Mouse (Mus musculus): ENCODE results near the gene Ascl2.

The Ascl2 gene

DNA sequence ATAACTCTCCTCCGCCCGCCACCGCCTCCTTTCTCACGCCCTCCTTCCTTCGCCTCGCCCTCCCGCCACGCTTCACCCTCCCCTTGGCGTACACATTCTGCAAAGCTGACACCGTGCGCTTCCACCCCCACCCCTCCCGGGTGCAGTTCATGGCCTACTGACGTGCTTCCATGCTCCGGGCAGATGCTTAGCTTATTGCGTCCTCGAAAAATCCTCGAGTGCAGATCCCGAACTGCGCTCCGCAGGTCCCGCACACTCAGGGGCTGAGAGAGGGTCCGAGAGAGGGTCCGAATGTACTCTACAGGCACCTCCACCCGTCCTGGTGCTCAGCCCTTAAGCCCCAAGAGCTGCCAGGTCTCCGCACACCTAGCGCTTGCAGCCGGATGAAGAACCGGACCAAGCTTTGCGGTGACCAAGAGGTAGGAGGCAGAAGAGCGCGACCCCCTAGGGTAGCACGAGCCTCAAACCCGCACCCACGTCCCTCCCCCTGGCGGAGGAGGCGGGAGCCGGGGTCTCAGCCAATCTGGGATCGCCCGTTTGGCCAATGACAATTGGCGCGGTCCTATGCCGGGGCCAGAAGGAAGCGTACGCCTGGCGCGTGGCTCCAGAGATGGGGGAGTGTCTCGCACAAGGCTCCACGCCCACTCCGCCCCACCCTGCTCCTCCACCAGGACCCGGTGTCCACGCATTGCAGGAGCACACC is at the start of gene Ascl2:
Gene Ascl2, minus strand, starts transcription at position 456 of the 703 bp plus-strand sequence.
- in situ Hi-C loops (cut with MboI, MseI), result no loop called here

DNA sequence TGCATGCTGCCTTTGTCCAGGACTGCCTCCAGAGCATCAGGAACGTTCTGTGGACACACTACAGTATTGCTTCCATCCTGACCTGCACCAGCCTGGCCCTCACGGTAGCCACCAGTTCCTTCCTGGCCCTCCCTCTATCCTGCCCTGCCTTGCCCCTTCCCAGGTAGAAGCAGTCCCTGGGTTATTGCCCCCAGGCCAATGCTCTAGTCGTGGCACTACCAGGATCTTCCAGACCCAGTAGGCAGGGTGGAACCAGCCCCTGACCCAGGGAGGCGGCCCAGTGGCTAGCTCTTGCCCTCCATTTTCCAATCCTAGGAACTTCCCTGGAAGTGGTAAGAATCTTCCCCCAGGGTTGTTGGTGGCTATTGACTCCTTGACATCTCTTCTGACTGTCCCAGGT is 48.1 kb upstream of the Ascl2 start:
- in situ Hi-C loops (cut with MboI, MseI), result no loop called here

DNA sequence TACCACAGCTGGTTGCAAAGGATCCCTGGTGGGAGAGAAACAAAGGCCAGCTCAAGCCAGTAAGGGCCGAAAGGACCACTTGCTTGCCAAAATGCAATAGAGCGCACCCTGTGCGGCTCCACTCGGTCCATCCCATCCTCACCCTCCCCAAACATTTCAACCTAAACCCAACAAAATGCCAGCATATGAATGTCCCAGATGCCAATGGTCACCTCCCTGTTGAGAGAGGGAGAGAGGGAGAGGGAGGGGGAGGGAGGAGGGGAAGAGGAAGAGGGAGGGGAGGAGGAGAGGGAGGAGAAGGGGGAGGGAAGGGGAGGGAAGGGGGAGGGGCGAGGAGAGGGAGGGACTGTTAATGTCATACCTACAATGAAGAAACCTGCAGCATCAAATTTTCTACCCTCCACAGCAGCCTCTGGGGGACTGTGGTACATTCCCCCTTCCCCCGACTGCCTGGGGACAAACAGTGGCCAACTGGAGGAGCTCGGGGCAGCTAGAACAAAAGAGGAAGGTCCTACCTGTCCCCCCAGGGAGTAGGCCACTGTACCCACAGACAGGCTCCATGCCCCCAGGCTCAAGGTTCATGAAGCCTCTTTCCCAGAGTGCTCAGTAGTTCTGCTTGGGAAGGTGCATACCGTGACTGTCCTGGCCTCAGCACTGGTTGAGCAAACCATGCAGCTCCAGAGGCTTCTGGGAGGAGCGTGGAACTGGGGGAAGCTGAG is 47.5 kb upstream of the Ascl2 start:
- in situ Hi-C loops (cut with MboI, MseI), result no loop called here

DNA sequence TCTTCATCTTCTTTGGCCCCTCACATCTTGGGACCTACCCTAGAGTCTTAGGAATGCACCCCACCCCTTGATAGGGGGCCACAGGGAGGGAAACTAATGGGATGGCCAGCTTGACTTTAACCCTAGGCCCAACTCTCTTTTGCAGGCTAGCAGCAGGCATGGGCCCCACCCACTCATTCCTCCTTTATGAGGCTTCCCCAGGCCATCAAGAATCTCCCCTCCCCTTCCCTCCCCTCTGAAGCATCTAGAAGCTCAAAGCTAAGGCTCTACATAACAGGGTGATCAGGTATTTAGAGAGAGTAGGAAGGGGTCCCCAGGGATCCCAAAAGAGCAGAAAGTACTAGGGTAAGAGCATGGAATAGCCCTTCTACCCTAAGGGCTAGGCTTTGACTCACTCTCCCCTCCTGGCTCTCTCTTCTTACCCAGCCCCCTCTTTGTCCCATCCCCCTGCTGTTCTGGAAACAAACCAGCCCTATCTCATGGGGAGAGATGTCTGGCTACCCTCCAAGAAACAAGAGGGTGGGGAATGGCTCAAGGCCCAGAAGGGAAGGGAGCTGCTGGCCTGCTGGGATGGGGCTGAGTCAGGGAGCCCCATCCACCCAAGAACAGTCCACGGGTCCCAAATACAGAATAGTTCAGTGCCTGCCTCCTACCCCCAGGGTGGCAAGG is 46.8 kb upstream of the Ascl2 start:
- in situ Hi-C loops (cut with MboI, MseI), result no loop called here

DNA sequence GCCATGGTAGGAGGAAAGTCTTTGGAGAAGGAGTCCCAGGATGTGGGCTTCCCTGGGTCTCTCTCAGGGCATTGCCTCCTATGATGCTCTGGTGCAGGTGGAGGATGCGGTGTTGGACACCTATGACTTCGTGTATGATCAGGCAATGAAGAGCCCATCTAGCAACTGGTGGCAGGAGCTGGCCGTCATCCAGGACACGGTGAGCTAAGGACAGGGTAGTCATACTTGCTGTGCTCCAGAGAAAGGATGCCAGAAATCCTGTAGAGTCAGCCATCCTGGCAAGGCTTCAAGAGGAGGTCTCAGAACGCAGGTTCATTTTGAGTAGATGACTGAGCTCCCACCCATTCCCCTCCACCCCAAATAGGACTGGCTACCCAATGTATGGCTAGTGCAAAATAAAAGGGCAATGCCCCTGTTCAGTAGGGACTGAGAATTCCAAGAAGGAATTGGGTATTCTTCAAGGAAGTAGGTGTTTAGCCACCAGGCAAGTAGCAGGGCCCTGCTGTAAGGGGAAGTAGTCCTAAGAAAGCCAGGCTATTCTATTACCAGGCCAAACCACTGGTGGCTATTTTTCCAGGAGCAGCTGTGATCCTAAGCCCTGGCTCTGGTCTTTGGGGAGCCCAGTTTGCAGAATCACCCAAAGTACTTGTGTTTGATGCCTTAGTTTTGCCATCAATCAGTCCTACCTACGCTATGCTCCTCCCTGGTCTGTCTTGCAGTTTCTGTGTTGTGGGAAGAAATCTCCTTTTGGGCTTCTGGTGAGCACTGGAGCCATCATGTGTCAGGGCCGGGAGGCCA is 46.0 kb upstream of the Ascl2 start:
- in situ Hi-C loops (cut with MboI, MseI), result no loop called here

DNA sequence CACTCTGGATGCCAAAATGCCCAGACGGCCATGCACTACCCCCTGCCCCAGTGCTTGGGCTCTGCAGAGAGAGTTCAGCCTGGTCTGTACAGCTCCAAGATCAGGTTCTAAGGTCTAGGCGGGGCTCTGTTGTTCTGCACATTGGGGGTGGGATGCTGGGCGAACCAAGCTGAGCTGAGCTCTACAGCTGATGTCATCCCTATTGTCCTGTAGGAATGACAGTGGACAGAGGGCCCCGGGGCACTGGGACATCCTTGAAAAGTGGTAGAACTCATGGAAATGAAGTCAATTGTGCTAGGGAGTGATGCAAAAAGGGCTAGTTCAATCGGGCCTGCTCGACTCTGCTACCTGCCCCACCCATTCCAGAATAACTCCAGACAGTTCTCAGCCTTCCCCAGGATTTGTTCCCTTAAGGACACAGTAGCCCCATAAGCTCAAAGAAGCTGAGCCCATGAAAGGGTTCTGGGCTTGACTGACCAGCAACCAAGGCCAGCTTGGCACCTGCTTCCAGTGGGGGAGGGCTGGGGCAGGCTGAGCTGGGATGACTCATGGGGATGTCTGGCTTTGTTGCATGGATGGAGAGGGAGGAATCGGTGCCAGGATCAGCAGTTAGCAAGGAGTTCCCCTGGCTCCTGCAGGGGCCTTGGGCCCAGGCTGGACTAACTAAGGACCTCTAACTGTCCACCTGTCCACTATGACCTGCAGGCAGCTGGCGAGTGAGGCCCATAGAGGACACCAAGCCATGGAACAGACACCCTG is 44.5 kb upstream of the Ascl2 start:
- in situ Hi-C loops (cut with MboI, MseI), result no loop called here

DNA sequence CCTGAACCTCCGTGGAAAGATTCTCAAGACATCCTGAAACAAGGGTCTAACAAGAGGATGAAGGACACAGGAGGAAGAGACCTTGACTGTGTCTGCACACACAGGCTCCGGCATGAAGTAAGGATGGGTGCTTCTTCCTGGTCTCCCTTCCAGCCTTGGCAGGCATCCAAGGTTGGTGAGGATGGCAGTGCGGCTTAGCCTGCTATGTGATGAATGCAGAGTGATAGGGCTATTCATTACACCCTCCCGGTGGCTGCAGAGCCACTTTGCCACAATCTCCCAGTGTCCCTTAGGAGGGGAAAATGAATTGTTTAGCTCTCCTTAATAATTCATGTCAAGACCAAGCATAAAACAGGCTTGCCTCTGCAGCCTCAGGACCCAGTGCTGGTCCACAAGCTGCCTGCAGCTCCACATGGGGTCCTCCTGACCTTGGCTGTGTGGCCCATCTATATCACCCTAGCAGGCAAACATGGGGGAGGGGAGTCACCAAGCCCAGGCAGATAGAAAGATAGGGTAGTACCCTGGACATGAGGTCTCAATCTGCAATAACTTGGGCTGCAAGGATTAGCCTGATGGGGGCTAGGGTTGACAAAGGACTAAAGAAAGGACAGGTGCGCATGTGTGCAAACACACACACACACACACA is 43.3 kb upstream of the Ascl2 start:
- in situ Hi-C loops (cut with MboI, MseI), result no loop called here

DNA sequence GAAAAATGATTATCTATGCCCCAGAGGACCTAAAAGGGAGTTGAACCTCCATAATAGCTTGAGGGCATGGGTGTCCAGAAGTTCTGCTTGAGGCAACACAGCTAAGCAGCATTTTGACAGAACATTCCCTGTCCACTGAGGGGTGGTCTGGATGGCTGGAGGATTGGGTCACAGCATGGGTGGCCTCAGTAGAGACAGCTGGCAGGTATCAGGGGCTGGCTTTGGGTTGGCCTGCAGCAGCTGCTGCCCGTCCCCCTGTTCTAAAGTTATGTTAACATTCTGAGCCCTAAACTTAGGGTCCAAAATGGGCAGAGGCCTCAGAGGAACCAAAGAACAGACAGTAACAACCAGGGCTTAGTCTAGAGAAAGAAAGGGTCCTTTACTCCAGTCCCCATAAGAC is 42.2 kb upstream of the Ascl2 start:
- in situ Hi-C loops (cut with MboI, MseI), result no loop called here

DNA sequence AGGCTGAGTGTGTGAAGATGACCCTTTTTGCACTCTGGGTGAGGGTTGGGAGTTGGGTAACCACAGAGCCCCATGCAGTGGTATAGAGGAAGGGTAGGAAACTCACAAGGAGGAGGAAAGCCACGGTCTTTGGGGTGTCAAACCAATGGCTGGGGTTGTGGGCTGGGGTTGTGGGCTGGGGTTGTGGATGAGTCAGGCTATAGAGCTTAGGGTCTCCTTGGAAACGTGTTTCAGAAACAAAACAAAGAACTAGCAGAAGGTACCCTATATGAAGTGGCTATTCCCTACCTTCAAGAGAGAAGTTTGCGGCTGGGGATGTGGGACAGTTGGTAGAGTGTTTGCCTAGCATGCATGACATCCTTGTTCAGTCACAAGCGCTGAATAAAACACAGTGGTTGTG is 40.9 kb upstream of the Ascl2 start:
- in situ Hi-C loops (cut with MboI, MseI), result loop anchor here (5.0 kb wide), 2 partner anchors 42 to 817 kb away; partner anchors contain the start of gene Cd81

DNA sequence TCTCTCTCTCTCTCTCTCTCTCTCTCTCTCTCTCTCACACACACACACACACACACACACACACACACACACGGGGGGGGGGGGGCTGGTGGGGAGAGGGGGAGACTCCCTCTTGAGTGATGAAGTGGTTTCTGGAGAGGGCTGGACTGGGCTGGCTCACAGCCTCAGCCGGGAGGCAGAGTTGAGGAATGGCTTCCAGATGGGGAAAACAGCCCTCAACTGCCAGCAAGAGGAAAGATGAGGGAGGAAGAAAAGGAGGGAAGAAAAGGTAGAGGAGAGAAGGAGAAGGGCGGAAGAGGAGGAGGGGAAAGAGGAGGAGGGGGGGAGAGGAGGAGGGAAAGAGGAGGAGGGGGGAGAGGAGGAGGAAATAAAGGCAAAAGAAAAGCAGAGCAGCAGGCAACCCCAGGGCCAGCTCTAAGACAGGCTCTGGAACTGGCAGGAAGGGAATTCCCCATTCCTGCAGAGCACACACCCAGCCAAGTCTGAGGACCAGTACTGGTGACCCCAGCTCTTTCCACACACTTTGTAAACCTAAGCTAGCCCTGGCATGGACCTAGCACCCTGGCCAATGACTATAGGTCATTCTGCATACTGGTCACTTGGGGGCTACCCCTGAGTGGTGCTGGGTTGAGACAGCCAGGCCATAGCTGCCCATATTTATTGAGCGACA is 40.1 kb upstream of the Ascl2 start:
- in situ Hi-C loops (cut with MboI, MseI), result loop anchor here (5.0 kb wide), 2 partner anchors 43 to 818 kb away; partner anchors contain the start of gene Cd81

DNA sequence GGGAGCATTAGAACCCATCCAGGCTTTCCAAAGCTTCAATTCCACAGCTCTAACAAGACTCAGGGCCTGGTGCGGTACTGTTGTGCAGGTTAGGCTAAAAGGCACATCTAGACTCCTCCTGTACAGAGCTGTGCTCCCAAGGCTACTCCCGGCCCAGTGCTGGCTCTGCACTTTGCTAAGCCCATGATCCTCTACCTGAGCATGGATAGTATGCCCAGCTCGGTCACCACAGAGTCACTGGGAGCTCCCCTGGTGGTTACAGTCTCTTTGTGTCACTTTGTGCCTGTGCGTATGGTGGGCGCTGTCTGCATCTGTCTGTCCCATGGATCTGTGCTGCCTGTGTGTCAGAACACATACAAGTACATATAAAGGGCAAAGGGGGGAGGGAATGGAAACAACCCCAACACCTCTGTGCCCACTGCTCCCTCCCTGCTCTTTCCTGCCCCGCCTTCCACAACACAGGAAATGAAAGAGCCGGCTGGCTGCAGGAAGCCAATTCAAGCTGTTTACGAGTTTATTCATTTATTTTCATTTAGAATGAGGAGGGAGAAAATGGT is 39.4 kb upstream of the Ascl2 start:
- in situ Hi-C loops (cut with MboI, MseI), result loop anchor here (5.0 kb wide), 2 partner anchors 44 to 819 kb away; partner anchors contain the start of gene Cd81

DNA sequence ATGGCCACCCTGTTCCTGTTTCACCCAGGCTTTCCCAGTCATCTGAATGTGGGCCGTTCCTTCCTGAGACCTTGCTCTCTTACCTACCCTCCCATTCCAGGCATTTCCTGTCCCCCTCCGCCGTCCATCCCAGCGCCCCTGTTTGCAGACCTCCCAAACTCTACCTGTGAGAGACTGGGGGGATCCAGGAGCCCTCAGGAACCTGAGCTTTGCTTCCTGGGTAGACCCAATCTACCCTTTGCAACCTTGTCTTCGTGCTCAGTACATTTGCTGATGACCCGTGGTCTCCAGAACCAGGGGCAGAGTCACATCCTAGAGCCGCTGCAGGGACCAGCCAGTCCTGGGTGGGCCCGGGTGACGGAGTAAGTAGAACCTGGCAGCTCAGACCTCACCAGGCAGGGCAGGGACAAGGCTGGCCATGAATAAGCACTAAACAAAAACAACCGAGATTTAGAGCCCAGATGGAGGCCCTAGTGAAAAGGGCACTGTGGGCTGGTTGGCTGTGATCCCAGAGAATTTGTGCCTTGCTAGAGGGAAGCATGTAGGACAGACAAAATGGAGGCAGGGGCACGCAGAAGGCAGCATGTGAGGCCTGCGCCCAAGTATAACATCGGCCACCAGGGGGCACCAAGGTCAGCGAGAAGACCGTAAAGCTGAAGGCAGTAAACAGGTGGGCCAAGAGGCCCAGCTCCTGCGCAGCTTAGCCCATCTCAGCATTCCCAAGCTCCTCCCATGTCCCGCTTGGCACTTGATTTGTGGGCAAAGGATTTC is 38.7 kb upstream of the Ascl2 start:
- in situ Hi-C loops (cut with MboI, MseI), result loop anchor here (5.0 kb wide), 2 partner anchors 45 to 820 kb away; partner anchors contain the start of gene Cd81

DNA sequence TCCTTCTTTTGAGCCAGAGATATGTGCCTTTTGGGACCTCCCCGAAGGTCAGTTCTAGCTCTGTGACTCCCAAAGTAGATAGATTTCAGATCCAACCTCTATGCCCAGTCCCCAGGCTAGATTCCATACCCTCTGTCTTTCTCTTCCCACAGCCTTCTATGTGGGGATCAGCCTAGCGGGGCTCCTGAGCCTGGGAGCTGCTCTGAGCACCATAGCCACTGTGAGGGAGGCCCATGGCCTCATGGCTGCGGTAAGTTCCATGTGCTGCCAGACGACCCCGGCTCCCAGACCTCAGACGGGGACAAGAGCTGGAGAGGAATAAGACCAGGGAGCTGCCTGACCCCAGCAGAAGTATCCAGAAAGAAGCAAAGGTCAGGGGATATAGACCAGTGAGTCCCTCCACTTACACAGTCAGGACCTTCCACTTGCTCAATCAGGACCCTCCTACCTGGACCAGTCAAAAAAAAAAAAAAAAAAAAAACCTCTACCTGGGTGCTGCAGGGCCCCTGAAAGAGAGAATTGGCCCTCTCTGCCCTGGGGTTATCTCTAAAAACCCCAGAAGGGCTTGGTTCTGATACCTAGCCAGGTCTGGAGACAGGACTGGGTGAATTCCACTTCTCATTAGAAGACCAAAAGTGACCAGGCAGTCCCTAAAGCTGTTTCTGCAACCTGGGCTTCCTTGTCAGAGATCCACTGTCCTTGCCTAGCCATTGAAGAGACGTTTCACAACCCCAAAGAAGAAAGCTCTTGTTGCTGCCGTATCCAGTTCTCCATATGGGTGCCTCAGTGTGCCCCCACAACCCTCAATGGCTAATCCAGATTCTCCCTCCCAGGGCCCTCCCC is 37.9 kb upstream of the Ascl2 start:
- in situ Hi-C loops (cut with MboI, MseI), result loop anchor here (5.0 kb wide), 2 partner anchors 45 to 820 kb away; partner anchors contain the start of gene Cd81

DNA sequence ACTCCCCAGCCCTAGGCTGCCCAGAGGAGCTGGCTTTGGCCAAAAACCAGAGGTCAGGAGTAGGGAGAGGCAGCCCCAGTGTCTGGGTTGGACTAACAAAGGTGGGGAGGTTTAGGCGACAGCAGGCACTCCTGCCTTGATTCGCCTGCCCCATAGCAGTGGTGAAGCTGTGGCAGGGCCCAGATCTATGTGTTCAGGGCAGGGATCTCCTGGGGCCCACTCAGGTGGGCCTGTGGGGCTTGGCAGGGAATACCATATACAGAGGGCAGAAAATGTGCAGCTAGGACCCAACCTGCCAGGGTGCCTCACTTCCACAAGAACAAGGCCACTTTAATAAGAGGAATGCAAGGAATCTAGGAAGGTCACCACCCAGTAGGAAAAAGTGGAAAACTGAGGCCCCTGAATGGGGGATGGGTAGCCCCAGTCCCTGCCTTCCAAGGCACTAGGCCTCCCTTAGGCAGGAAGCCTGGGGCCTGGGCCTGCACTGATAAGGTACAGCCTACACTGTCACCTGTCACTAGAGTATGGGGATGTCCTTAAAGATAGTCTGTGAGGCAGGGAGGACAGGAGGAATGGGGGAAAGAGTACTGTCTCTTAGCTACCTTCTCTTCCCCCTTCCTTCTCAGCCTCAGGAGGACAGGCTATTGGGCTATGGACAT is 37.2 kb upstream of the Ascl2 start:
- in situ Hi-C loops (cut with MboI, MseI), result loop anchor here (5.0 kb wide), 2 partner anchors 46 to 821 kb away; partner anchors contain the start of gene Cd81

DNA sequence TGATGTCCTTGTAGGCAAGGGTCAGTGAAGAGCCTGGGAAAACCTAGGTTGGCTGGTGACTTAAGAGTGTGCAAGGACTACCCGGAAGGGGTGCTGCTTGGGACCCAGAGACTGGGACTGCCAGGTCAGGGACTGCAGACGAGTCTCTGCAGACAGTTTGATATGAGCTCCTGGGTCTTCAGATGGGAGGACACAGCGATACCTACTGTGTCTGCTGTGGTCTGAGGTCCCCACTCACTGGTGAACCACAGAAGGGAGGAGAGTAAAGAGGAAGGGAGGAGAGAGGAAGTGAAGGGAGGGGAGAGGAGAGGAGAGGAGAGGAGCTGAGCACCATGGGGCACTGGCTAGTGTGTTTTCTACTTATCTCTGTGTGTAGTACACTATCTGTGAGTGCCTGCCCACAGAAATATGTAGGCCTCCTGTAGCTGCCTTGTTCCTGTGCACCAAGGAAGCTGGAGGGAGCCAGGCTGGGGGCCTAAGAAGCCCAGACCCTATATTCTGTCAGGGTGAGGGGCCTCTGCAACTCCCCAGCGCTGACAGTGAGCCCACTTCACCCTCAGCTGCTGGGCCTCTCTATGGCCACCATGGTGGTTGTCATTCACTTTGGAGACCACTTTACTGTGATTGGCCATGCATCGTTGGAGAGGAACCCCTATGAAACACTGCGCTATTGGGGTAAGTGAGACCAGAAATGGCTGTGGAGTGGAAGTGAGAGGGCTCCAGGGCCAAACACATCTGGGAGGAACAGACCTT is 36.5 kb upstream of the Ascl2 start:
- in situ Hi-C loops (cut with MboI, MseI), result loop anchor here (5.0 kb wide), 2 partner anchors 47 to 822 kb away; partner anchors contain the start of gene Cd81

DNA sequence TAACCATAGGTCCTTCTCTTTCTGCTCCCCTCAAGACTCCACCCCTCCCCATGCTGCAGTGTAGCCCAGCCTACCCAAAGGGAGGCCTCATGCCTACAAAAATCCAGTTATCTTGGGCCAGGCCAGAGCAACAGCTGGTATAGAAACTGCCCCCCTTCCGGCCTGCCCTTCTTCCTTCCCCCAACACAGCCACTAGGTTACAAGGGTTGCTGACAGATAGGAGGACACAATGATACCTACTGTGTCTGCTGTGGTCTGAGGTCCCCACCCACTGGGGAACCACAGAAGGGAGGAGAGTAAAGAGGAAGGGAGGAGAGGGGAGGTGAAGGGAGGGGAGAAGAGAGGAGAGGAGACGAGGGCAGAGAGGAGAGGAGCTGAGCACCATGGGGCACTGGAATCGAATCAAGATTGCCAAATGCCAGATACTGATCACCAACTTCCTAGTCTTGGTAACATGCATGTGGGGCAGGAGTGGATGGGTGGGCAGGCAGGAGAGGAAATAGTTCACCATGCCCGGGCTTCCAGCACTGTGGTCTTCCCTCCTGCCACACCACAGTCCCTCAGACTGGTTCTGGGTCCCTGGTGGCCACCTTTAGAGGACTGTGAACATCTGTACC is 35.8 kb upstream of the Ascl2 start, which contains the start of gene Tspan32:
Gene Tspan32, plus strand, starts transcription at position 320 of the 617 bp plus-strand sequence.
- in situ Hi-C loops (cut with MboI, MseI), result loop anchor here (5.0 kb wide), 2 partner anchors 47 to 822 kb away; partner anchors contain the start of gene Cd81
